15 mouse cellular contexts compared by ENCODE assay signal in genomic region chr3:25657074-25657473, GRCm38 (mm10).
A peak's percentile ranks its signal among the peaks of the same experiment; 100 is the strongest.
DNase-seq lines count a peak whose midpoint lies in the region; ATAC-seq and TF ChIP-seq lines count a peak whose summit lies in the region.
"Had no signal": no experiment of that assay in that cellular context is flagged by ENCODE, and none has a peak within 500 bp of the region (broad histone marks: within the 10 kb centered on the region; RNA-seq: fewer than 3 reads in every experiment).

No protein-coding gene starts in this region.

- no peak for DNase-seq in forebrain, embryonic 11.5 days (ENCODE audit: low spot score)
- DNase-seq in brain, adult 2 months (ENCODE audit: low read depth, low spot score): peak; percentile 87
- DNase-seq in cerebellum, adult 8-10 months: peak; percentile 76
- DNase-seq in hindbrain, postnatal 0 days (ENCODE audit: low spot score): peak; percentile 51
- no peak for DNase-seq in urinary bladder, adult 18-20 months (ENCODE audit: low spot score in 2 of 2)
- DNase-seq: adrenal gland, adult 8-10 months; kidney, adult 8-10 months; liver; lung, embryonic 14.5 days; right cerebral cortex, adult 18-20 months had no signal

- no peak overlapping the region for H3K4me3 ChIP-seq in forebrain, embryonic 15.5 days
- H3K4me3 ChIP-seq in forebrain, embryonic 11.5 days (ENCODE audit: low read depth, low read length): no peak overlapping the region
- H3K4me3 ChIP-seq in hindbrain, postnatal 0 days (ENCODE audit: low read length): no peak overlapping the region
- no peak overlapping the region for H3K4me3 ChIP-seq in kidney, embryonic 14.5 days (ENCODE audit: low read length)
- H3K4me3 ChIP-seq: heart, embryonic 13.5 days had no signal

- no peak overlapping the region for H3K9ac ChIP-seq in forebrain, embryonic 15.5 days (replicated peaks)
- H3K9ac ChIP-seq in forebrain, embryonic 11.5 days (ENCODE audit: low read length): no peak overlapping the region
- H3K9ac ChIP-seq in hindbrain, postnatal 0 days (replicated peaks; ENCODE audit: low read length): no peak overlapping the region
- no peak overlapping the region for H3K9ac ChIP-seq in kidney, embryonic 14.5 days (ENCODE audit: low read depth, low read length)
- H3K9ac ChIP-seq: heart, embryonic 13.5 days; lung, embryonic 14.5 days had no signal

- ATAC-seq in forebrain, embryonic 15.5 days (replicated peaks): peak; percentile 78
- ATAC-seq in forebrain, embryonic 11.5 days (replicated peaks; ENCODE audit: low FRiP score): no peak
- ATAC-seq in hindbrain, postnatal 0 days: peak; percentile 32; the same call in 1 of the 2 replicates
- ATAC-seq in kidney, embryonic 14.5 days (ENCODE audit: low FRiP score, low TSS enrichment): no peak
- ATAC-seq in erythroid progenitor cell, adult 5-6 weeks (replicated peaks; ENCODE audit: low FRiP score, poor library complexity, severe bottlenecking): no peak
- ATAC-seq: midbrain, embryonic 16.5 days had no signal

- TF ChIP-seq CTCF in hindbrain, postnatal 0 days (IDR thresholded peaks at IDR 0.05; ENCODE audit: low read depth): no peak

- no peaks in the 10 kb centered on the region for H3K4me1 ChIP-seq in forebrain, embryonic 15.5 days
- no peaks in the 10 kb centered on the region for H3K4me1 ChIP-seq in forebrain, embryonic 11.5 days (replicated peaks; ENCODE audit: control insufficient read depth, insufficient read depth, low read length)
- H3K4me1 ChIP-seq in hindbrain, postnatal 0 days (ENCODE audit: insufficient read depth, low read length): no peaks in the 10 kb centered on the region
- no peaks in the 10 kb centered on the region for H3K4me1 ChIP-seq in kidney, embryonic 14.5 days (ENCODE audit: control insufficient read depth, insufficient read depth, low read length)
- H3K4me1 ChIP-seq: heart, embryonic 13.5 days had no signal

- no peaks in the 10 kb centered on the region for H3K27me3 ChIP-seq in forebrain, embryonic 15.5 days
- H3K27me3 ChIP-seq in forebrain, embryonic 11.5 days (ENCODE audit: control insufficient read depth, insufficient read depth, low read length): no peaks in the 10 kb centered on the region
- H3K27me3 ChIP-seq in hindbrain, postnatal 0 days (ENCODE audit: insufficient read depth, low read length): no peaks in the 10 kb centered on the region
- no peaks in the 10 kb centered on the region for H3K27me3 ChIP-seq in kidney, embryonic 14.5 days (ENCODE audit: control insufficient read depth, insufficient read depth, low read length)
- H3K27me3 ChIP-seq: heart, embryonic 13.5 days had no signal

- no peak overlapping the region for H3K4me2 ChIP-seq in forebrain, embryonic 15.5 days (replicated peaks)
- no peak overlapping the region for H3K4me2 ChIP-seq in forebrain, embryonic 11.5 days (ENCODE audit: low read depth, low read length, severe bottlenecking)
- no peak overlapping the region for H3K4me2 ChIP-seq in hindbrain, postnatal 0 days (ENCODE audit: low read depth, low read length)
- H3K4me2 ChIP-seq in kidney, embryonic 14.5 days (replicated peaks; ENCODE audit: low read depth, low read length): no peak overlapping the region
- H3K4me2 ChIP-seq: heart, embryonic 13.5 days; lung, embryonic 14.5 days had no signal

- H3K36me3 ChIP-seq in forebrain, embryonic 15.5 days: no peaks in the 10 kb centered on the region
- no peaks in the 10 kb centered on the region for H3K36me3 ChIP-seq in forebrain, embryonic 11.5 days (ENCODE audit: control insufficient read depth, insufficient read depth, low read length)
- H3K36me3 ChIP-seq in hindbrain, postnatal 0 days (ENCODE audit: insufficient read depth, low read length): no peaks in the 10 kb centered on the region
- no peaks in the 10 kb centered on the region for H3K36me3 ChIP-seq in kidney, embryonic 14.5 days (ENCODE audit: control insufficient read depth, insufficient read depth, low read length)
- H3K36me3 ChIP-seq: heart, embryonic 13.5 days had no signal

- no peak overlapping the region for H3K27ac ChIP-seq in forebrain, embryonic 15.5 days (replicated peaks)
- H3K27ac ChIP-seq in forebrain, embryonic 11.5 days (ENCODE audit: low read depth, low read length): no peak overlapping the region
- no peak overlapping the region for H3K27ac ChIP-seq in hindbrain, postnatal 0 days
- no peak overlapping the region for H3K27ac ChIP-seq in kidney, embryonic 14.5 days (ENCODE audit: low read depth, low read length)
- H3K27ac ChIP-seq: heart, embryonic 13.5 days had no signal

- no peaks in the 10 kb centered on the region; the same call in 1 of the 2 replicates for H3K9me3 ChIP-seq in forebrain, embryonic 15.5 days
- no peaks in the 10 kb centered on the region for H3K9me3 ChIP-seq in forebrain, embryonic 11.5 days (ENCODE audit: control insufficient read depth, low read length)
- no peaks in the 10 kb centered on the region for H3K9me3 ChIP-seq in hindbrain, postnatal 0 days (ENCODE audit: low read length)
- no peaks in the 10 kb centered on the region for H3K9me3 ChIP-seq in kidney, embryonic 14.5 days (ENCODE audit: control insufficient read depth, low read length)
- H3K9me3 ChIP-seq: heart, embryonic 13.5 days had no signal

- WGBS in forebrain, embryonic 15.5 days: 66% methylated on average over 11 of the region's 11 CpGs
- 91% methylated on average over 11 of the region's 11 CpGs for WGBS in forebrain, embryonic 11.5 days
- WGBS in hindbrain, postnatal 0 days: 58% methylated on average over 11 of the region's 11 CpGs
- 93% methylated on average over 11 of the region's 11 CpGs for WGBS in kidney, embryonic 14.5 days

Comparison
In these comparisons a context has a peak if more than half of its experiments do, and no peak if none do; other contexts are left out.
1. ATAC-seq: peak in forebrain, embryonic 15.5 days (single experiment) and hindbrain, postnatal 0 days (single experiment); none in forebrain, embryonic 11.5 days (single experiment), kidney, embryonic 14.5 days (single experiment) and erythroid progenitor cell, adult 5-6 weeks (single experiment).
2. DNase-seq: peak in brain, adult 2 months (single experiment), cerebellum, adult 8-10 months (single experiment) and hindbrain, postnatal 0 days (single experiment); none in forebrain, embryonic 11.5 days (single experiment) and urinary bladder, adult 18-20 months (0 of 2).